Mouse (Mus musculus) stomach, embryonic 16.5 days (tissue): Measurements from ENCODE around the gene Aftph. TPM values are rescaled to one million over a fixed set of nuclear protein-coding genes. Genes with fewer than 3 reads are reported as not detected.

Source experiments
- ATAC-seq: fragments of 200-750 bp; cut with Nextera tagmentation; 2 replicates; pipeline ENCODE4 v1.8.0; 2017; ENCODE audit warnings: moderate number of reproducible peaks, moderate TSS enrichment; ENCODE audit not compliant: insufficient read depth, low FRiP score
- H3K27ac ChIP-seq: fragments of 300-500 bp; sonication (generic); 2 replicates; pipeline ENCODE4 v1.5.1; 2014; ENCODE audit warnings: low read length
- H3K27me3 ChIP-seq: fragments of 300-500 bp; sonication (generic); 2 replicates; pipeline ENCODE4 v1.6.1; 2014; ENCODE audit warnings: low read length, control low read depth, mixed read lengths; ENCODE audit not compliant: control insufficient read depth, insufficient read depth
- H3K36me3 ChIP-seq: fragments of 300-500 bp; sonication (generic); 2 replicates; pipeline ENCODE4 v1.6.1; 2014; ENCODE audit warnings: low read length; ENCODE audit not compliant: control insufficient read depth, insufficient read depth
- H3K4me1 ChIP-seq: fragments of 300-500 bp; sonication (generic); 2 replicates; pipeline ENCODE4 v1.6.1; 2014; ENCODE audit warnings: low read length, control low read depth, mixed read lengths; ENCODE audit not compliant: control insufficient read depth, insufficient read depth
- H3K4me2 ChIP-seq: fragments of 300-500 bp; sonication (generic); 2 replicates; pipeline ENCODE4 v1.6.1; 2014; ENCODE audit warnings: low read depth, low read length, mixed read lengths
- H3K4me3 ChIP-seq: fragments of 300-500 bp; sonication (generic); replicated peaks from 2 replicates; pipeline ENCODE4 v1.5.1; 2014; ENCODE audit warnings: mild to moderate bottlenecking, low read length
- H3K9ac ChIP-seq: fragments of 300-500 bp; sonication (generic); 2 replicates; pipeline ENCODE4 v1.6.1; 2014; ENCODE audit warnings: low read length
- H3K9me3 ChIP-seq: fragments of 300-500 bp; sonication (generic); replicated peaks from 2 replicates; pipeline ENCODE4 v1.6.1; 2016; ENCODE audit warnings: low read length, control low read depth; ENCODE audit not compliant: control insufficient read depth
- WGBS: fragments of 180-500 bp; shearing (Covaris S2); extraction: QIAGEN DNeasy Blood & Tissue Kit; methylation state at CpG from one replicate; pipeline ENCODE4 v1.1.7; 2014; 5-methylcytosine and 5-hydroxymethylcytosine counted together
- polyA plus RNA-seq: library from polyadenylated mRNA; unstranded; fragments of >200 nt; fragmentation: Nextera tagmentation; extraction: Ambion mirVana; gene quantifications from 2 replicates; pipeline ENCODE4 v1.2.1, GENCODE M21; 2015

The Aftph gene
- polyA plus RNA-seq, 1 experiment from 2014 or later: 24.2 TPM

GRCm38 (mm10) chr11:20659094-20659493 lies 82.3 kb downstream of the Aftph start:
- Histone ChIP-seq H3K4me3 (no peak overlapping the region), H3K9me3 (no peaks in the 10 kb centered on the region), H3K4me2 (no peak overlapping the region), H3K27ac (peak overlapping the region; percentile 25; the same call in 1 of the 2 replicates), H3K4me1 (peaks cover 24% of the 10 kb centered on the region), H3K36me3 (no peaks in the 10 kb centered on the region), H3K27me3 (no peaks in the 10 kb centered on the region), H3K9ac (no peak overlapping the region)
- ATAC-seq: no peak
- 47% methylated on average over 3 of the region's 3 CpGs for WGBS

- peak overlapping the region; percentile 62 for H3K9ac ChIP-seq
- H3K36me3 ChIP-seq: no peaks in the 10 kb centered on the region
- H3K9me3 ChIP-seq: no peaks in the 10 kb centered on the region
- H3K4me2 ChIP-seq: peak overlapping the region; percentile 44
- peaks cover 24% of the 10 kb centered on the region for H3K4me1 ChIP-seq
- no peaks in the 10 kb centered on the region for H3K27me3 ChIP-seq
- peak overlapping the region; percentile 82 for H3K27ac ChIP-seq
- WGBS: 35% methylated on average over 10 of the region's 10 CpGs
- H3K4me3 ChIP-seq: peak overlapping the region; percentile 20; the same call in 1 of the 2 replicates
- 0 out of 2 replicates have a peak, but pooled peaks have one; percentile 11 for ATAC-seq
Measured at GRCm38 (mm10) chr11:20656711-20657057, 84.7 kb downstream of the Aftph start.

DNA sequence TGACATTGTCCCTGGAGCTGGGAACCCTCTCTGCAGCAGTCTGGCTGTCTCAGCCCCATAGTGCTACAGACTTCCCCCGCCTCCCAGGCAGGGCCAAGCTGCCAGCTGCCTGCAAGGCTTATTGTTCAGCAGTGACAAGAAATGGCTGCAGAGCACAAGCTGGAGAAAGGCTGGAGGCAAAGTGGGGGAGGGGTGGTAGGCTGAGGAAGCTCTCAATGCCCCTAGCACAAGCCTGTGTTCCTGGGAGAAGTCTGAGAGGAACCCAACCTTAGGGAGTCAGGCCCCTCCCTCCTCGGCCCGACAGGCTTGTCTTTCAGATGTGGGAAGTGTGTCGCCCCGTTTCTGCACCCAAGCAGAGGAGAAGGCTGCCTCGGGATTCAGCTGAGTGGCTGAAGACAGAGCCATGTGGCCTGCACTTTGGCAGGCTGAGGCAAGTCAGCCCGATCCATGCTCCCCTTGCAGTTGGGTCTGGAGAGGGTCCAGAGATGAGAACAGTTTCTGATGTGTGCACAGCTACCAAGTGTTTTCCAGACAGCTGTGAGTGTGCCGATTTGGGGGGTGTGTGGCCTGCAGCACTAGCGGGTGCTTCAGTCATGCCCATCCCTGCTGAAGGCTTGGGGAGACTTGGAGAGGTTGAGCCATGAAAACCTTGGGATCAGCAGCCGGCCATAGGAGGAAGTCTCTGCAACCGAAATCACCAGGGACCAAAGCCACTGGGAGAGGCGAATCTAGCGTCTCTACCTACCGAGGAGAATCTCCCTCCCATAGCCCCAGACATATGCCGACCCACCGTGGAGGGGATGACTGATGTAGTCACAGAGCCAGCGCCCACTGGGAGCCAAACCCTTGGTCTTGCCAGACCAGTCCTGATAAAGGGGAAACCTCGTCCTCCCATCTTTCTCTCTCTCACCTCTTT lies 85.3 kb downstream of the Aftph start:
- Histone ChIP-seq H3K27me3 (no peaks in the 10 kb centered on the region), H3K27ac (peak overlapping the region; percentile 82), H3K36me3 (no peaks in the 10 kb centered on the region), H3K4me3 (peak overlapping the region; percentile 20), H3K9ac (peak overlapping the region; percentile 62), H3K4me1 (peaks cover 24% of the 10 kb centered on the region), H3K9me3 (no peaks in the 10 kb centered on the region), H3K4me2 (peak overlapping the region; percentile 44)
- ATAC-seq: peak; percentile 74
- WGBS: 15% methylated on average over 18 of the region's 18 CpGs

DNA sequence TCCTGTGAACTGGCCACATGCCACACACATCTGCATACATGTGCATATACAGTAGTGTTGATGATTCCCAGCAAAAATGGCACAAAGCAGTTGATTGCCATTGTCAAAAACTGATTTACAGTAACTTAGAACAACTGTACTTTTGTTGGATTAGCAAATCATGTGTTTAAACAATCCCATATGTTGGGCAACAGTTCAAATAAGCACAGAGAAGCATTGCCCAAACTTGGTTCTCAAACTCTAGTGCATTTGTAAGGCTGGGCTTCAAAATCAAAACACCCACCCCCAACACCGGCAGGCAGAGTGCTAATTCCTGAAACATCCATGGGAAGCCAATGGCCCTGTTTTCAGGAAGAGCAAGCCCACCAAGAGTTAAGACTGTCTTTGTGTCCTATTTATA lies 90.2 kb downstream of the Aftph start:
- H3K4me2 ChIP-seq: no peak overlapping the region
- no peaks in the 10 kb centered on the region for H3K9me3 ChIP-seq
- H3K27ac ChIP-seq: peak overlapping the region; percentile 48; the same call in 1 of the 2 replicates
- WGBS: 44% methylated on average over 1 of the region's 1 CpGs
- ATAC-seq: no peak
- H3K4me1 ChIP-seq: peaks cover 35% of the 10 kb centered on the region
- H3K9ac ChIP-seq: no peak overlapping the region
- H3K36me3 ChIP-seq: no peaks in the 10 kb centered on the region
- no peak overlapping the region for H3K4me3 ChIP-seq
- no peaks in the 10 kb centered on the region for H3K27me3 ChIP-seq

DNA sequence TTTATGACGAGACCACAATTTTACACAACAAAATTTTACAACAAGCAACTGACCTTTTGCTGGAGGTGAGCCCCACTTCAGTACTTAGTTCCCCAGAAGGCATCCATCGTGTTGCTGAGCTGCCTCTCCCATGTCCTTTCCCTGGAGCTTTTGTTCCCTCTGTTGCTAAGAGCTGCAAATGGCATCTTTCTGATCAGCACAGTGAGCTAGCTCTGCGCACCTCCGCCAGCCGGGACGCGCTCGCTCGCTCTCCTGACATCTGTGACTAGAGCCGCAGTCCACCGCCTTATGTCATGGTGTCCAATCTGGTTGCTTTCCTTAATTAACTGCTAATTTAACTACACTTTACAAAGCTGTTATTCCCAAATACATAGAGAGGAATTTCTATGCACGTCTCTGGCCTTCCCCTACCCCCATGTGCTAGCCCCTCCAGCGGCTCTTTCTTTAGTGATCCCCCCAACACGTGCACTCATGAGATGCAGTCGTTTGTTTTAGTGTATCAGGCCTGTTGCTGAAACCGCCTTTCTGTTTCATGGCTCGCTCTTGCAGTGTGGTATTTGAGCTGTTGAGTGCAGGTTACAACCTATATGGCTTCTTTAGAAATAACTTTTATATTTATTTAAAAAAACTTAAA lies 91.3 kb downstream of the Aftph start:
- Histone ChIP-seq H3K36me3 (no peaks in the 10 kb centered on the region), H3K27ac (no peak overlapping the region), H3K4me1 (peaks cover 33% of the 10 kb centered on the region), H3K4me3 (no peak overlapping the region), H3K9me3 (no peaks in the 10 kb centered on the region), H3K9ac (no peak overlapping the region), H3K4me2 (no peak overlapping the region), H3K27me3 (no peaks in the 10 kb centered on the region)
- 89% methylated on average over 17 of the region's 17 CpGs for WGBS
- no peak for ATAC-seq

GRCm38 (mm10) chr11:20649477-20649876 lies 91.9 kb downstream of the Aftph start:
- H3K36me3 ChIP-seq: no peaks in the 10 kb centered on the region
- H3K27ac ChIP-seq: no peak overlapping the region
- no peak overlapping the region for H3K9ac ChIP-seq
- no peak overlapping the region for H3K4me3 ChIP-seq
- ATAC-seq: no peak
- WGBS: 71% methylated on average over 5 of the region's 5 CpGs
- H3K4me2 ChIP-seq: no peak overlapping the region
- H3K9me3 ChIP-seq: no peaks in the 10 kb centered on the region
- no peaks in the 10 kb centered on the region for H3K27me3 ChIP-seq
- peaks cover 32% of the 10 kb centered on the region for H3K4me1 ChIP-seq

DNA sequence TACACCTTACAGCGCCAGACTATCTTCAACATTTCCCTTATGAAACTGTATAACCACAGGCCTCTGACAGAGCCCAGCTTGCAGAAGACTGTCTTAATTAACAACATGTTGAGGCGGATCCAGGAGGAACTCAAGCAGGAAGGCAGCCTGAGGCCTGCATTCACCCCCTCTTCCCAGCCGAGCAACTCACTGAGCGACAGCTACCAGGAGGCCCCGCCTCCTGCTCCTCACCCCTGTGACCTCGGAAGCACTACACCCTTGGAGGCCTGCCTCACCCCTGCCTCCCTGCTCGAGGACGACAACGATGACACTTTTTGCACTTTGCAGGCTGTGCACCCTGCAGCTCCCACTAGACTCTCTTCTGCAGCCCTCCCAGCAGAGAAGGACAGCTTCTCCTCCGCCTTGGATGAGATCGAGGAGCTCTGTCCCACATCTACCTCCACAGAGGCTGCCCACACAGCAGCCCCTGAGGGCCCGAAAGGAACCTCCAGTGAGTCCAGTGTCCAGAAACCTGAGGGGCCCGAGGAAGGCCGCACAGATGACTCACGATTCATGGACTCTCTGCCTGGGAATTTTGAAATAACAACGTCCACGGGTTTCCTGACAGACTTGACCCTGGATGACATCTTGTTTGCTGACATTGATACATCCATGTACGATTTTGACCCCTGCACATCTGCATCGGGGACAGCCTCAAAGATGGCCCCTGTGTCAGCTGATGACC lies 93.3 kb downstream of the Aftph start:
- peak; percentile 43 for ATAC-seq
- H3K27me3 ChIP-seq: no peaks in the 10 kb centered on the region
- 47% methylated on average over 19 of the region's 19 CpGs for WGBS

GRCm38 (mm10) chr11:20646986-20647726 lies 94.2 kb downstream of the Aftph start:
- Histone ChIP-seq H3K27me3 (no peaks in the 10 kb centered on the region), H3K4me1 (peaks cover 36% of the 10 kb centered on the region)
- no peak for ATAC-seq

More for the DNA sequence above, 93.3 kb downstream of the Aftph start:
- Histone ChIP-seq H3K4me1 (peaks cover 36% of the 10 kb centered on the region), H3K9ac (peak overlapping the region; percentile 16; the same call in 1 of the 2 replicates), H3K9me3 (no peaks in the 10 kb centered on the region), H3K36me3 (no peaks in the 10 kb centered on the region), H3K27ac (peak overlapping the region; percentile 68; the same call in 1 of the 2 replicates), H3K4me3 (no peak overlapping the region), H3K4me2 (no peak overlapping the region)

More at GRCm38 (mm10) chr11:20646986-20647726, 94.2 kb downstream of the Aftph start:
- Histone ChIP-seq H3K9ac (no peak overlapping the region), H3K27ac (peak overlapping the region; percentile 68), H3K36me3 (no peaks in the 10 kb centered on the region), H3K9me3 (no peaks in the 10 kb centered on the region), H3K4me3 (no peak overlapping the region), H3K4me2 (no peak overlapping the region)
- 36% methylated on average over 10 of the region's 10 CpGs for WGBS
